Mouse (Mus musculus): Measurements from ENCODE around the gene Abcc1. TPM values are rescaled to one million over a fixed set of nuclear protein-coding genes. Genes with fewer than 3 reads are reported as not detected.
A peak's percentile ranks its signal among the peaks of the same experiment; 100 is the strongest.

Abcc1 gene
- polyA plus RNA-seq (2014; fragmentation: Nextera tagmentation; extraction: Ambion mirVana), result 2.7 and 3.0 TPM in 2 replicates

- Histone ChIP-seq H3K4me3 (ENCODE audit: low read depth, low read length) (peak within 1 kb of the TSS; percentile 74), H3K9me3 (replicated peaks; ENCODE audit: control insufficient read depth, low read length) (no peaks in the 10 kb centered on the region), H3K9ac (ENCODE audit: low read depth, low read length) (peak within 1 kb of the TSS; percentile 80), H3K27ac (ENCODE audit: low read depth, low read length) (no peak within 1 kb of the TSS), H3K4me1 (ENCODE audit: control insufficient read depth, insufficient read depth, low read length) (0 out of 2 replicates have a peak, but pooled peaks cover 2% of the 10 kb centered on the region), H3K36me3 (ENCODE audit: control insufficient read depth, insufficient read depth, low read length) (no peaks in the 10 kb centered on the region), H3K4me2 (peak within 1 kb of the TSS; percentile 96), H3K27me3 (ENCODE audit: control insufficient read depth, insufficient read depth, low read length) (peaks cover 30% of the 10 kb centered on the region)
- ATAC-seq (replicated peaks; ENCODE audit: insufficient number of reproducible peaks, low FRiP score, low TSS enrichment), result peak; percentile 89
- WGBS (ENCODE audit: insufficient replicate concordance), result under 1% methylated on average over 46 of the region's 64 CpGs
These were observed at the start of gene Abcc1 for GRCm38 (mm10) chr16:14361362-14362098. TSS of gene Abcc1 (plus strand) at chr16:14361558.

GRCm38 (mm10) chr16:14312914-14313313 lies 48.4 kb upstream of the Abcc1 start:
- no peak for ATAC-seq (replicated peaks; ENCODE audit: insufficient number of reproducible peaks, low FRiP score, low TSS enrichment)
- 89% methylated on average over 7 of the region's 7 CpGs for WGBS (ENCODE audit: insufficient replicate concordance)
- peaks cover 5% of the 10 kb centered on the region; the same call in 1 of the 2 replicates for H3K36me3 ChIP-seq (ENCODE audit: control insufficient read depth, insufficient read depth, low read length)

GRCm38 (mm10) chr16:14316884-14317876 lies 44.2 kb upstream of the Abcc1 start, which contains the start of gene Fopnl:
TSS of gene Fopnl (minus strand) at chr16:14317405.
- no peaks in the 10 kb centered on the region for H3K27me3 ChIP-seq (ENCODE audit: control insufficient read depth, insufficient read depth, low read length)
- peaks cover 3% of the 10 kb centered on the region; the same call in 1 of the 2 replicates for H3K36me3 ChIP-seq (ENCODE audit: control insufficient read depth, insufficient read depth, low read length)
- peak within 1 kb of the TSS; percentile 69 for H3K4me2 ChIP-seq
- peak within 1 kb of the TSS; percentile 55; the same call in 1 of the 2 replicates for H3K27ac ChIP-seq (ENCODE audit: low read depth, low read length)
- ATAC-seq (replicated peaks; ENCODE audit: insufficient number of reproducible peaks, low FRiP score, low TSS enrichment), result peak; percentile 100
- H3K9ac ChIP-seq (ENCODE audit: low read depth, low read length), result peak within 1 kb of the TSS; percentile 81
- WGBS (ENCODE audit: insufficient replicate concordance), result 3% methylated on average over 51 of the region's 51 CpGs
- no peaks in the 10 kb centered on the region for H3K9me3 ChIP-seq (replicated peaks; ENCODE audit: control insufficient read depth, low read length)
- peak within 1 kb of the TSS; percentile 72 for H3K4me3 ChIP-seq (ENCODE audit: low read depth, low read length)
- H3K4me1 ChIP-seq (ENCODE audit: control insufficient read depth, insufficient read depth, low read length), result peaks cover 4% of the 10 kb centered on the region; the same call in 1 of the 2 replicates

More at GRCm38 (mm10) chr16:14312914-14313313, 48.4 kb upstream of the Abcc1 start:
- H3K9me3 ChIP-seq (replicated peaks; ENCODE audit: control insufficient read depth, low read length), result no peaks in the 10 kb centered on the region
- no peak overlapping the region for H3K9ac ChIP-seq (ENCODE audit: low read depth, low read length)
- H3K4me2 ChIP-seq, result no peak overlapping the region
- no peak overlapping the region for H3K4me3 ChIP-seq (ENCODE audit: low read depth, low read length)
- peaks cover 4% of the 10 kb centered on the region; the same call in 1 of the 2 replicates for H3K4me1 ChIP-seq (ENCODE audit: control insufficient read depth, insufficient read depth, low read length)
- H3K27me3 ChIP-seq (ENCODE audit: control insufficient read depth, insufficient read depth, low read length), result no peaks in the 10 kb centered on the region
- no peak overlapping the region for H3K27ac ChIP-seq (ENCODE audit: low read depth, low read length)

GRCm38 (mm10) chr16:14319681-14320080 lies 41.7 kb upstream of the Abcc1 start:
- Histone ChIP-seq H3K4me1 (ENCODE audit: control insufficient read depth, insufficient read depth, low read length) (peaks cover 4% of the 10 kb centered on the region; the same call in 1 of the 2 replicates), H3K4me3 (ENCODE audit: low read depth, low read length) (no peak overlapping the region), H3K4me2 (no peak overlapping the region), H3K9me3 (replicated peaks; ENCODE audit: control insufficient read depth, low read length) (no peaks in the 10 kb centered on the region), H3K9ac (ENCODE audit: low read depth, low read length) (no peak overlapping the region), H3K27ac (ENCODE audit: low read depth, low read length) (no peak overlapping the region), H3K27me3 (ENCODE audit: control insufficient read depth, insufficient read depth, low read length) (no peaks in the 10 kb centered on the region), H3K36me3 (ENCODE audit: control insufficient read depth, insufficient read depth, low read length) (no peaks in the 10 kb centered on the region)
- WGBS (ENCODE audit: insufficient replicate concordance), result 70% methylated on average over 3 of the region's 3 CpGs
- no peak for ATAC-seq (replicated peaks; ENCODE audit: insufficient number of reproducible peaks, low FRiP score, low TSS enrichment)

GRCm38 (mm10) chr16:14320494-14320893 lies 40.9 kb upstream of the Abcc1 start:
- no peak for ATAC-seq (replicated peaks; ENCODE audit: insufficient number of reproducible peaks, low FRiP score, low TSS enrichment)
- H3K4me3 ChIP-seq (ENCODE audit: low read depth, low read length), result no peak overlapping the region
- H3K36me3 ChIP-seq (ENCODE audit: control insufficient read depth, insufficient read depth, low read length), result no peaks in the 10 kb centered on the region
- no peak overlapping the region for H3K4me2 ChIP-seq
- no peak overlapping the region for H3K27ac ChIP-seq (ENCODE audit: low read depth, low read length)
- no peaks in the 10 kb centered on the region for H3K27me3 ChIP-seq (ENCODE audit: control insufficient read depth, insufficient read depth, low read length)
- H3K9me3 ChIP-seq (replicated peaks; ENCODE audit: control insufficient read depth, low read length), result no peaks in the 10 kb centered on the region
- H3K4me1 ChIP-seq (ENCODE audit: control insufficient read depth, insufficient read depth, low read length), result peaks cover 4% of the 10 kb centered on the region; the same call in 1 of the 2 replicates
- no peak overlapping the region for H3K9ac ChIP-seq (ENCODE audit: low read depth, low read length)
- WGBS (ENCODE audit: insufficient replicate concordance), result 43% methylated on average over 1 of the region's 1 CpGs

GRCm38 (mm10) chr16:14328156-14328555 lies 33.2 kb upstream of the Abcc1 start:
- no peak for ATAC-seq (replicated peaks; ENCODE audit: insufficient number of reproducible peaks, low FRiP score, low TSS enrichment)
- WGBS (ENCODE audit: insufficient replicate concordance), result 57% methylated on average over 1 of the region's 1 CpGs

GRCm38 (mm10) chr16:14344967-14345366 lies 16.4 kb upstream of the Abcc1 start:
- Histone ChIP-seq H3K9ac (ENCODE audit: low read depth, low read length) (no peak overlapping the region), H3K4me3 (ENCODE audit: low read depth, low read length) (no peak overlapping the region), H3K9me3 (replicated peaks; ENCODE audit: control insufficient read depth, low read length) (no peaks in the 10 kb centered on the region), H3K4me2 (no peak overlapping the region), H3K27me3 (ENCODE audit: control insufficient read depth, insufficient read depth, low read length) (no peaks in the 10 kb centered on the region), H3K36me3 (ENCODE audit: control insufficient read depth, insufficient read depth, low read length) (no peaks in the 10 kb centered on the region), H3K4me1 (ENCODE audit: control insufficient read depth, insufficient read depth, low read length) (no peaks in the 10 kb centered on the region), H3K27ac (ENCODE audit: low read depth, low read length) (no peak overlapping the region)
- ATAC-seq (replicated peaks; ENCODE audit: insufficient number of reproducible peaks, low FRiP score, low TSS enrichment), result no peak
- 42% methylated on average over 3 of the region's 3 CpGs for WGBS (ENCODE audit: insufficient replicate concordance)

More at GRCm38 (mm10) chr16:14328156-14328555, 33.2 kb upstream of the Abcc1 start:
- Histone ChIP-seq H3K9me3 (replicated peaks; ENCODE audit: control insufficient read depth, low read length) (no peaks in the 10 kb centered on the region), H3K4me1 (ENCODE audit: control insufficient read depth, insufficient read depth, low read length) (no peaks in the 10 kb centered on the region), H3K4me2 (no peak overlapping the region), H3K4me3 (ENCODE audit: low read depth, low read length) (no peak overlapping the region), H3K36me3 (ENCODE audit: control insufficient read depth, insufficient read depth, low read length) (no peaks in the 10 kb centered on the region), H3K27ac (ENCODE audit: low read depth, low read length) (no peak overlapping the region), H3K27me3 (ENCODE audit: control insufficient read depth, insufficient read depth, low read length) (no peaks in the 10 kb centered on the region), H3K9ac (ENCODE audit: low read depth, low read length) (no peak overlapping the region)

GRCm38 (mm10) chr16:14351571-14351970 lies 9.8 kb upstream of the Abcc1 start:
- no peaks in the 10 kb centered on the region for H3K4me1 ChIP-seq (ENCODE audit: control insufficient read depth, insufficient read depth, low read length)
- ATAC-seq (replicated peaks; ENCODE audit: insufficient number of reproducible peaks, low FRiP score, low TSS enrichment), result no peak
- no peaks in the 10 kb centered on the region for H3K36me3 ChIP-seq (ENCODE audit: control insufficient read depth, insufficient read depth, low read length)
- H3K4me2 ChIP-seq, result no peak overlapping the region
- H3K27me3 ChIP-seq (ENCODE audit: control insufficient read depth, insufficient read depth, low read length), result no peaks in the 10 kb centered on the region
- no peaks in the 10 kb centered on the region for H3K9me3 ChIP-seq (replicated peaks; ENCODE audit: control insufficient read depth, low read length)
- H3K4me3 ChIP-seq (ENCODE audit: low read depth, low read length), result no peak overlapping the region
- no peak overlapping the region for H3K27ac ChIP-seq (ENCODE audit: low read depth, low read length)
- no peak overlapping the region for H3K9ac ChIP-seq (ENCODE audit: low read depth, low read length)
